Mouse (Mus musculus) adrenal gland, postnatal 36 days (tissue): ENCODE data around the gene Fgf13. TPM values are rescaled to one million over a fixed set of nuclear protein-coding genes. Genes with fewer than 3 reads are reported as not detected.
A peak's percentile ranks its signal among the peaks of the same experiment; 100 is the strongest.

Source experiments
- DNase-seq, 2 experiments: peaks; one replicate each; pipeline ENCODE4 v3.0.0; 2021; ENCODE audit warnings: mixed read lengths in 1 of 2
- long read RNA-seq, 2 experiments: library from polyadenylated mRNA; stranded (forward); transcript quantifications; one replicate each; pipeline ENCODE4 v2.0.0; 2021; ENCODE audit warnings: borderline sequencing depth in 2 of 2
- total RNA-seq, 2 experiments: library from RNA; stranded (reverse); gene quantifications; 2 replicates each; pipeline ENCODE4 v1.2.3; 2021

Fgf13 gene
- under 1 TPM; 0.30 to 0.63 TPM for total RNA-seq
- long read RNA-seq, experiment 1 = 0 reads
- long read RNA-seq, experiment 2 = 0 reads

- DNase-seq = peak; percentile 6 to 21
Observed at GRCm38 (mm10) chrX:59567695-59568431, at the start of gene Fgf13. TSS of gene Fgf13 (minus strand) at chrX:59568071.

- peak in 1 of 2 experiments; percentile 8 for DNase-seq
Observed at GRCm38 (mm10) chrX:59606535-59606934, 38.7 kb upstream of the Fgf13 start.

DNA sequence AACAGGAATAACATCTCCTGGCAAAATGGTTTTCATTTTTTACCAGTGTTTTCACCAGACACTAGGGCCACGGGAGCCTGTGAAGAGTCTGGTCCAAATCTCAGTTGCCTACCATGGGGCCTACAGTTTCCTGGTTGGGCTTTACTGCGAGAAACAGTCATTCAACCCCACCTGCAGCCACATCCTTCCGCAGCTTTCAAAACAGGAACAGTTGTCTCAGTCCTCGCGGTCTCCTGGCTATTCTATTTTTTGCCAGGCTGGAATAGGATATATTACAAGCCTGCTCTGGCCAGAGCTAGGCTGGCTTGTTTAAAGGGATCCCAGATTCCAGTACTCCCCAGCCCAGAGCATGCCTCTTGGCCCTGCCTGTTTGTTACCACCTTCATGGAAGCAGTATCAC lies 21.2 kb upstream of the Fgf13 start:
- DNase-seq = no peak

DNA sequence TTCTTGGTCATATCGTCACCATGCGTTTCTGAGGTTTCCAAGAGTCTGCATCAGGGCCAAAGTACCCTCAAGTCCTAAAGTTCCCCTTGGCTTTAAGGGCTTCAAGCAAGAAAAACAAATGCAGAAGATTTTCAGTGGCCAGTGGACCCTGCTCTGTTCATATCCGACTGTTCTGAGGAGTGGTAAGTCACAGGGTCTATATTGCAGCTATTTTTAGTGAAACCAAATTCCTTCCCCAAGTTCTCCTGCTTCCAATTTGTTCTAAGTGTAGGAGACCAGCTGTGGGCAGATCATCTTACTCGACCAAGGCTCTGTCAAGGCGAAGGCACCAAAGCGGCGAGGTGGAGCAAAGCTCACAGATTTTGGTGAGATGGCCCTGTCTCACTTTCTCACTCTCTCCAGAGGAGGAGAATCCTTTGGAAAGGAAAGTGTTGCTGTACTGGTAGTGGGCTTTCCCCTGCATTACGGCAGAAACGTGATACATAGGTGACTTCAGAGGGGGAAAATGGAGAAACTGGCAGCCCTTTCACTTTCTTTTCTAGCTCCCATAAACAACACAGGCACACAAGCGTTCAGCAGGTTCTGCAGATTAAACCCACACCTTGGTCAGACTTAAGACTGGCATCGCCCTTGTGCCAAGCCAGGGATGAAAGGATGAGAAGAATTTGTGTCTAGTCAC lies 17.8 kb upstream of the Fgf13 start:
- no peak for DNase-seq

- DNase-seq = no peak
Observed at GRCm38 (mm10) chrX:59584034-59584433, 16.2 kb upstream of the Fgf13 start.

- DNase-seq = peak; percentile 11 to 39
Observed at GRCm38 (mm10) chrX:59566826-59567694, 811 bp downstream of the Fgf13 start.

DNA sequence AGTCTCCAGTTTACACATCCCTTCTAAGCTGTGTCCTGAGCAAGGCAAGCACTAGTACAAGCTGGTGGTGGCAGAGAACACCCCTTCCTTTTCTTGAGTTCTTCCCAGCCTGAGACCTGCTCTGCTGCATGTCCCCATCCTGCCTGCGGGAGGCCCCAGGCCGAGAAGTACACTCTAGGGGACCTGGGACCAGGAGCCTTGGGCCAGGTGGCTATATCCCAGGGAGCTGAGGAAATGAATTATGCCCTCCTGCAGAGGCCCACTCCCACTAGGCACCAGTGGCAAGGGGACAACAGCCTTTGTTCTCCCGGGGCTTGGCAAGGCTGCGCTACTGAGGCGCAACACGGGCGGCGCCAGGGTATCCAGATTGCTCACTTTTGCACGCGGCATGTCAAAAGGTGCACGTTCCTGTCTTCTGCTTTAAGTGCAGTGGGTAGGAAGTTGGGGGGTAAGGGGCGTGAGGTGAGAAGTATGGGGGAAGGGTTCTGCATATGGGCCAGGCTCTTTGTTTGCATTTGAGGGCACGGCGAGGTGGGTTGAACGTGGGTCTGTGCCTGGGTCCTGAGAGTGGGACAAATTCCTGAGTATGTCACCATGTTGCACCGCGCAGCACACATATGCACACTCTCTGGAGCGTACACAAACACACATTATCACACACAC lies 1.7 kb downstream of the Fgf13 start:
- peak in 1 of 2 experiments; percentile 1 for DNase-seq

GRCm38 (mm10) chrX:59547931-59548330 lies 19.9 kb downstream of the Fgf13 start:
- no peak for DNase-seq

DNA sequence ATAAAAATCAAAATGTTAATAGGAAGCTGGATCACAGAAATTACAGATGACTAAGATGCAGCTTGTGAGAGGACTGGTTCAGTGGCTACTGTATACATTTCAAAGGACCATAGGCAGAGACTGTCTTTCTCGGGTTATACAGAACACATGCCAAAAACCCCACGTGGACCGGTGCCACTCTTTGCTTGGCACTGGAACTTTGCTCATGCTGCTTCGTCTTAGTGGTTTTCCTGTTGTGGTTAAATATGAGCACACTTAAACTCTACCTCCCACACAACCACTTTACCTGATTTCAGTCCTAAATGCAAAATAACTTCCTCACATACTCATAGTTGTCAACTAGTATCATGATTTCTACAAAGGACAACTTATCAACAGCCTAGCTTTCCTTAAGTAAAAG lies 59.6 kb downstream of the Fgf13 start:
- DNase-seq = no peak

GRCm38 (mm10) chrX:59493388-59493787 lies 74.5 kb downstream of the Fgf13 start:
- no peak for DNase-seq

DNA sequence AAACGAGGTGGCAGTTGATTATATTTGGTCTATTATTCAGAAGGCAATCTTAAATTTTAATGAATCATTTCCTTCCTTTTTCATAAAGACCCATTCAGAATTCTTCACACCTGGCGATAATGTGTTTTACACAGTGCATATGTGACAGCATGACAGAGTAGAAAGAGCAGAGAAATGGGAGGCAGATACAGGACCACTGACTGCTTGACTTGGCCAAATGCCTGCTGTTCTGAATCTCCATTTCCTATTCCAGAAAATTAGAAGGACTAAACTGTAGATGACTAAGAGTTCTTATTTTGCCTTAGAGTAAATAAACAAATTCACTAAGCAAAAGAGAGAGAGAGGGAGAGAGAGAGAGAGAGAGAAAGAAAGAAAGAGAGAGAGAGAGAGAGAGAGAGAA lies 82.4 kb downstream of the Fgf13 start:
- DNase-seq = no peak

GRCm38 (mm10) chrX:59402596-59403285 lies 165.1 kb downstream of the Fgf13 start:
- no peak for DNase-seq

GRCm38 (mm10) chrX:59290916-59291411 lies 276.9 kb downstream of the Fgf13 start:
- DNase-seq = no peak

DNA sequence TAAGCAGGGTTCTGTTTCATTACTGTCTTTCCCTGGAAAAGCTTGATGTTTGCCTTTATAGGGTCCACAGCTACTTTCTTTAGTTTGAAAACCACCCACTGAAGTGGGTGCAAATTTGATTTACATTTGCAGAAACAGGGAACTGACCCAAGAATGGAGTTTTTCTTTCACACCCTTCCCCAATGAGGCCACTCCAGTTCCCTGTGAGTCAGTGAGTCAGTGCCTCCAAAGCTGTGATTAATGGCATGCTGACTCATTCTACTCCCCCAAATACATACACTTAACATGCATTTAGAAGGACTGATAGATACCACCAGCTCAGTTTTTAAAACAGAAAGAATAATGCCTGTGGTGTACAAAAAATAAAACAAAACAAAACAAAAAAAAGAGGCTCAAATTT lies 316.3 kb downstream of the Fgf13 start:
- no peak for DNase-seq

DNA sequence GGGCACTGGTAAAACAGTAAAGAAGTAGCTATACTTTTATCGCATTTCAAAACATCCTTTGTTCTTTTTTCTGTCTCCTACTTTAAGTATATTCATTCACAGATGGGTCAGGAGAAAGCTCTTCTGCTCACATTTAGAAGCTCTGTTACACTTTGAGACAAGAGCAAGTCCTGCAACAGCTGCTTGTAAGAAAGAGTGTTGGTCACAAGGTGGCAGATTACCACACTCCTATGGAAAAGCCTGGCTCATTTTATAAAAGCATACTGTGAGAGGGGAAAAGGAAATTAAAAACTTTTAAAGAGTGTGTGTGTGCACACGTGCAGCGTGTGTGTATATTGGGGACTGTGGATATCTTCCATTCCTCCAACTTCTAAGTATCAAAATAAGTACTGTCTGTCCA lies 324.1 kb downstream of the Fgf13 start:
- no peak for DNase-seq

DNA sequence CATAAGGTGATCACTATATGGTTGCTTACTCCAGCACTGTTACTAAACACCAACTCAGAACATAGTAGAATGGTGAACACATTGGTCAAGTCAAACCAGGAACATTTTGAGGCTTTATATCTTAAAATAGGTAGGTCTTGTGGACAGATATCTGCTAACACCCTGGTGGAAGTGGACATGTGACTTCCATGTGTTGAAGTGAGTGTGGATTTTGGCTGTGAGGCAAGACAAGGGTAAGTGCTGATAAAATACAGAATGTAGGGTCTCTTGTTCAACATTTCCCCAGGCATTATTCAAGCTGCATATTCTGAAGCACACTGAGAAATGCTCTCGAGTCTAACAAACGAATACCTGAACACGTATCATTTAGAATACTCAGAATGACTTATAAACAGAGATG lies 324.7 kb downstream of the Fgf13 start:
- no peak for DNase-seq

DNA sequence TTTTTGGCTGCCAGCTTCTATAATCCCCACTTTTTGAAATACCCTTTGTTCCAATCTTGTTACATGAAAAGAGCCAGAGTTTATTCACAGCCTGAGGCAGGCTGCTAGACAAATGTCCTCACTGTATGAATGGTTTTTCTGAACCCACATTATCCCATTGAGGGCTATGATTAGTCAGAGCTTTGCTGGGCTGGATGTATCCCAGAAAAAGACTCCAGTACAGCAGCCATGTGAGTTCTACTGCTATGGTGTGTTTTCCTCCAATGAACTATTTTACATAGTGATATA lies 326.5 kb downstream of the Fgf13 start:
- no peak for DNase-seq

GRCm38 (mm10) chrX:59240683-59241459 lies 327.0 kb downstream of the Fgf13 start:
- DNase-seq = no peak

DNA sequence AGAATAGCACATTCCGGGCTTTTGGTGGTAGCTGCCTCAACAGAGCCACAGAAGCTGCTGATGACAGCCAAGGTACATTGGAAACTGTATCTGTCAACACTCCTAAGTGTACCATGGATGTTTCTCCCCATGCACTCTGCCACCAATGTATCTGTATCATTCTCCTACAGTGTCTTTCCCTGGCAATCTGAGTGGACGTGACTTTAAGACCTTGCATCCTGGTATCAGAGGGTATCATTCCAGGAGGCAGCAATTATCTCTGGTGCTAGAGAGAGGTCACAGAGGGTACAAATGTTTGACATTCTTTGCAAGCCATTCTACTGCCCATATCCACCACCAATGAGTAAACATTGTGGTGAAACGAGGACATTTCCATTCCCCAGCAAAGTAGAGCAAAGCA lies 347.2 kb downstream of the Fgf13 start:
- DNase-seq = no peak

DNA sequence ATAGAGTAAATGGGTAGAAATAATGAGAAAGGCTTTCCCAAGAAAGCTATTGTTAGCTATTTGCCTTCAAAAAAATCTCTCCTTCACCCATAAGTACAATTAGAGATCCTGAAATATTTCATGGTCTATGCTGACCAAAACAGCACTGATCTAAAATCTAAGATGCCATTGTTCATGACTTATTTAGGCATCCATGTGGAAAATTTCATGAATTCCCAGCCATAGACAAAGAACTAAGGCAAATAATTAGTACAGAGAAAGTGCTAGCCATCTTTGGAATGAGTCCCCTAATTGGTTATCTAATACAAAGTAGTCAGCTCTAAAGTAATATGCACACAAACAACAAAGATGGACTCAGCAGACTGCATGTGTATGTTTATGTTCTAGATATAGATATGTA lies 366.7 kb downstream of the Fgf13 start:
- DNase-seq = no peak

DNA sequence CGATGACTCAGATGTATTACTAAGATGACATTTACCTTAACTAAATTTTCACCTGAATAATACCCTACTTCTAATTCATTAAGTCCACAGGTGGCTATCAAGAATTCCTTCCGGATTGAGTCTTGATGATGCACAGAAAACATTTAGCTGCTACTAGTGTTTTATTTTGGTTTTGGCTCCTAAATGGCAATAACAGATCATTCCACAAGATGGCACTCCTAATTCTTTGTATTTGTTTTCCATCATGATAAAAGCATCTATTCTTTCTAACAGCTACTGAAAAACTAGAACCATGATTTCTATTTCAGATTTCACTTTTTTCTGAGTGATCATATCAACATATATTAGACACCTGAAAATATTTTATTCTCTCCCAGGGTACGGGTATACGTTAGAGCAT lies 373.7 kb downstream of the Fgf13 start:
- DNase-seq = no peak
